Mouse (Mus musculus) ES-Bruce4 (cell line): ENCODE results near the gene Slc9a8. TPM values are rescaled to one million over a fixed set of nuclear protein-coding genes. Genes with fewer than 3 reads are reported as not detected.

Source experiments
- H3K27ac ChIP-seq: 2 replicates; pipeline ENCODE4 v1.5.1; 2012; ENCODE audit warnings: low read length, inconsistent platforms; ENCODE audit not compliant: insufficient read depth
- H3K27me3 ChIP-seq: 2 replicates; pipeline ENCODE4 v1.6.1; 2012; ENCODE audit warnings: mild to moderate bottlenecking, low read length, inconsistent platforms; ENCODE audit not compliant: control insufficient read depth, poor library complexity, insufficient read depth, severe bottlenecking
- H3K36me3 ChIP-seq: 2 replicates; pipeline ENCODE4 v1.6.1; 2012; ENCODE audit warnings: inconsistent platforms, mild to moderate bottlenecking, low read length, moderate library complexity; ENCODE audit not compliant: control insufficient read depth, poor library complexity, insufficient read depth, severe bottlenecking
- H3K4me1 ChIP-seq: one replicate; pipeline ENCODE4 v1.8.1; 2011; ENCODE audit warnings: low read length; ENCODE audit not compliant: control insufficient read depth, insufficient read depth
- H3K4me3 ChIP-seq: 2 replicates; pipeline ENCODE4 v1.5.1; 2011; ENCODE audit warnings: low read depth, mild to moderate bottlenecking, low read length
- H3K9ac ChIP-seq: 2 replicates; pipeline ENCODE4 v1.6.1; 2012; ENCODE audit warnings: low read depth, mild to moderate bottlenecking, inconsistent platforms; ENCODE audit not compliant: poor library complexity, severe bottlenecking
- H3K9me3 ChIP-seq: replicated peaks from 2 replicates; pipeline ENCODE4 v1.6.1; 2012; ENCODE audit warnings: mild to moderate bottlenecking, low read length, inconsistent platforms; ENCODE audit not compliant: control insufficient read depth, poor library complexity, insufficient read depth, severe bottlenecking
- CTCF ChIP-seq: IDR thresholded peaks from one replicate; pipeline ENCODE4 v1.8.1; 2011; ENCODE audit warnings: low read depth, low read length
- EP300 ChIP-seq: IDR thresholded peaks from 2 replicates; pipeline ENCODE4 v1.6.1; 2011; ENCODE audit warnings: low read depth, low read length; ENCODE audit not compliant: insufficient read depth
- POLR2A ChIP-seq: IDR thresholded peaks from one replicate; pipeline ENCODE4 v1.8.1; 2011; ENCODE audit warnings: low read length; ENCODE audit not compliant: insufficient read depth
- polyA plus RNA-seq: library from polyadenylated mRNA; stranded (reverse); fragments of >200 nt; gene quantifications from 2 replicates; pipeline ENCODE4 v1.2.4, GENCODE M21; 2011; ENCODE audit warnings: low read depth; ENCODE audit not compliant: missing spikeins, insufficient read depth, insufficient read length

Gene Slc9a8
- polyA plus RNA-seq, 1 experiment: 49.1 TPM

DNA sequence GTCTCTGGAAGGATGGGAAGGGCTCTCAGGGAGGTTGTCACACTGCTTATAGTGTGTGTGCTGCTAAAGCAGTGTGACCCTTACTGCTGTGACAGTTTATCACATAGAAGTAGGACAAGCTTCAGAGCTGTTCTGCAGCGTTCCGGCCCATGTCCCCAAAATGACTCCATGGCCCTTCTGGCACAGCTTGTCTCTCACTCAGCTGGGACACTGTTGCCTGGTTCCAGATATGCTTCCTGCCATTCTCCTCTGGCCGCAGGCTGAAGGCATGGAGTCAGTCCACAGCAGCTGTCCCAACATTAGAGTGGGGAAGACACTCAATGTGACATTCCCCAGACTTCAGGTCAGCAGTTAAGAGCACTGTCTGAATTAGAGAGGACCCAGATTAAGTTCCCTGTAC lies 37.0 kb downstream of the Slc9a8 start:
- Histone ChIP-seq H3K9me3 (no peaks in the 10 kb centered on the region), H3K27me3 (no peaks in the 10 kb centered on the region), H3K27ac (no peak overlapping the region), H3K9ac (no peak overlapping the region), H3K4me3 (no peak overlapping the region), H3K4me1 (no peaks in the 10 kb centered on the region), H3K36me3 (peaks cover 16% of the 10 kb centered on the region)
- TF ChIP-seq EP300 (no peak), CTCF (no peak), POLR2A (no peak)

DNA sequence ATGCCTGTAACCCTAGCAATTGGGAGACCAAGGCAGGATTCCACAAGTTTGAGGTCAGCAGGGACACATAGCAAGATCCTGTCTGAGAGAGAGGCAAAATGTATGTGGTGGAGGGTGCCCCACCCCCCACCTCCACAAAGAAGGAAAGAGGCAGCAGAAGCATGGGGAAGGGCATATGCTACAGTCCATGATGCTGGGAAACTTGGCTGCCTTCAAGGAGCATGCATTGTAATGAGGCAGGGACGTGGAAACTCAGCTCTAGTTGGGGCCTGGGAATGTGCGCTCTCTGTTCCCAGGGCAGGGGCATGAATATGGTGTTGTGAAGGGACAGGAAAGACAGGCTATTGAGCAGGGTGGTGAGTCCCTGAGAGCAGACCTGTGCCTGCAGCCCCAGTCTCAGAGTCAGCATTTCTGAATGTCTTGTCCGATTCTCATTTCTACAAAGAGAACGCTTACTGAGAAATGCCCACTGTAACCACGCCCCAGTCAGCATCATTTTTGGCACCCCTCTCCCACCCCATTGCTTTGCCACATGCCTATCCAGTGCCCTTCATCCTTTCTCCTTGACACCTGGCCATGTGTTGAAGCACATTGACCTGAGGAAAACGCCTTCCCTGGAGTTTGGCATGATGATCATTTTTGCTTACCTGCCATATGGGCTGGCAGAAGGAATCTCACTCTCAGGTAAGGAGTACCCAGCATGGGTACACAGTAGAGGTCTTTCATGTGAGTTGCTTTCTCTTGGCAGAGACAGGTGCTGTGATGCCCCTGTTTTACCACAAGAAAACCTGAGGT lies 37.8 kb downstream of the Slc9a8 start:
- H3K27ac ChIP-seq: no peak overlapping the region
- H3K9me3 ChIP-seq: no peaks in the 10 kb centered on the region
- H3K36me3 ChIP-seq: peaks cover 9% of the 10 kb centered on the region
- H3K4me3 ChIP-seq: no peak overlapping the region
- H3K27me3 ChIP-seq: no peaks in the 10 kb centered on the region
- H3K4me1 ChIP-seq: no peaks in the 10 kb centered on the region
- no peak overlapping the region for H3K9ac ChIP-seq
- no peak for TF ChIP-seq EP300
- TF ChIP-seq POLR2A: no peak
- TF ChIP-seq CTCF: no peak

DNA sequence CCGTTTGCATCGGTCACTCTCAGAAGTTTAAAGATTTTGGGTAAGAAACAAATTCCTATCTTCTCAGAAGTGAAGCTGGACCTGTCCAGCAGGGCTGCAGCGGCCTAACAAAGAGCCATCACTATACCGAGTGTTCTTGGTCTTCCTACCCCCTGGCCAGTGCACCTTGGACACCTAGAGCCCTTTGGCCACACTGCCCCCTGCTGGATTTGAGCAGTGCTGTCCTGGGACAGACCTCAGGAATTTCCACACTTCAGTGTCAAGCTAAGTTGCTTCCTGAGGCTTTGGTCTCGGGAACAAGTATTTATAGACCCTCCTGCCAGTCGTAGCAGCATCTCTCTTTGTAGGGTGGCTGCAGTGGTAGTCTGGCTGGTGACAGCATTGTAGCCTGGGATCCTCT lies 41.4 kb downstream of the Slc9a8 start:
- Histone ChIP-seq H3K9me3 (no peaks in the 10 kb centered on the region), H3K4me1 (no peaks in the 10 kb centered on the region), H3K36me3 (peaks cover 7% of the 10 kb centered on the region), H3K9ac (no peak overlapping the region), H3K27me3 (no peaks in the 10 kb centered on the region), H3K4me3 (no peak overlapping the region), H3K27ac (no peak overlapping the region)
- TF ChIP-seq CTCF (peak; percentile 64), POLR2A (no peak)

DNA sequence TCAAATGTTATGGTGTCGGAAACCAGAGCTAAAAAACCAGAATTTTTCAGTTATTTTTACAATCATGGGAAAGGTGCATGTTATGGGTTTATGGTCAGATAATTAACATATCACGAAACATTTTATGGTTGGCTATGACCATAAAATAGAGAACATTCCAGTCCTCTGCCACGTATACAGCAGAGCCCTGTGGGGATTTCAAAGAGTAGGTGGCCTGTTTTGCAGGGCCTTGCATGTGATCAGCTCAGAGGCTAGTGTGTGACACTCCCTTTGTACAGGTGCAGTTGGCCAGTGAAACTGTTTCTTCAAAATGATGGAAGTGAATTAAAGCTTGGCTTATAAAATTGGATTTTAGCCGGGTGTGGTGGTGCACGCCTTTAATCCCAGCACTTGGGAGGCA lies 42.3 kb downstream of the Slc9a8 start:
- Histone ChIP-seq H3K4me3 (no peak overlapping the region), H3K27me3 (no peaks in the 10 kb centered on the region), H3K9me3 (no peaks in the 10 kb centered on the region), H3K4me1 (no peaks in the 10 kb centered on the region), H3K27ac (no peak overlapping the region), H3K36me3 (peaks cover 7% of the 10 kb centered on the region), H3K9ac (no peak overlapping the region)
- TF ChIP-seq POLR2A: no peak
- no peak for TF ChIP-seq CTCF
- no peak for TF ChIP-seq EP300

DNA sequence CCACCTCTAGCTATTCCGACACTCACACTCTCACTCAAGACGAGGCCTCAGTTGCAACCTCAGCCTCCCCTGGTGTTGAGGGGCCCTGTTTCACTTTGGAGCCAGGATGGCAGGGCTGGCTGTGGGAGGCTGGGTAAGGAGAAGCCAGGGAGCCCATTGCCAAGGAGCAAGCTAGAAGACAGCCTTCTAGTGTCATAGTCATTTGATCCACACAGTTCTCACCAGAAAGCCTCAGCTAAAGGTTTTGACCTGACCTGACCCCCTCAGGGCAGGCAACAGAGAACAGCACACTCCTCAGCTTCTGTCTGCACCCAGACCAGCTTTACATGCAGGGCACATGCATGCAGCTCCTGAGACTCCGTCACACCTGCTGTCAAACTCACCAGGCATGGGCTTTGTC lies 44.4 kb downstream of the Slc9a8 start:
- Histone ChIP-seq H3K4me1 (no peaks in the 10 kb centered on the region), H3K9ac (no peak overlapping the region), H3K27ac (no peak overlapping the region), H3K4me3 (no peak overlapping the region), H3K9me3 (no peaks in the 10 kb centered on the region), H3K36me3 (peaks cover 6% of the 10 kb centered on the region; the same call in 1 of the 2 replicates), H3K27me3 (no peaks in the 10 kb centered on the region)
- TF ChIP-seq CTCF (no peak), EP300 (no peak), POLR2A (no peak)

DNA sequence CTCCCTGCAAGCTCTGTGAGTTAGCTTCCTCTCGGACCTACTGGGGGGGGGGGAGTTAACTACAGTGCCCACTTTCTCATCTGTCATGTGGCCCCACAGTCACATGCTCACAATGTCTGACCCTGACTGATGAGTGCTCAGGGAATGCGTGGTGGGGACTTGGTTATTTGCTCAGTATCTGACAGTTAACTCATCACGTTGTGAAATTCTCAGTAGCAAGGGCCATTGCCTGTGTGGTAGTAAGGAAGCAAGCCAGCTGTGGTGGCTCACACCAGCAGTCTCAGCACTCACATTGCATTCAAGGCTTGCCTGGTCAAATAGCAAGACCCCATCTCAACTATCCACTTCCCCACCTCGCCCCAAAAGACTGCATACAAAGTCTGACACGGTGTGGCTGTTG lies 45.7 kb downstream of the Slc9a8 start:
- Histone ChIP-seq H3K4me1 (no peaks in the 10 kb centered on the region), H3K27ac (no peak overlapping the region), H3K9me3 (no peaks in the 10 kb centered on the region), H3K9ac (no peak overlapping the region), H3K4me3 (no peak overlapping the region), H3K36me3 (peaks cover 6% of the 10 kb centered on the region; the same call in 1 of the 2 replicates), H3K27me3 (no peaks in the 10 kb centered on the region)
- TF ChIP-seq EP300: no peak
- no peak for TF ChIP-seq CTCF
- TF ChIP-seq POLR2A: no peak
